Mouse (Mus musculus): ENCODE data around the gene Thrsp.
"Not testable (repeated sequence)": the region's sequence is repeated elsewhere in the genome, so short reads cannot be mapped to it uniquely, and the experiment has no call there.

Thrsp gene

GRCm38 (mm10) chr7:97416906-97417777, at the start of gene Thrsp:
Gene Thrsp (minus strand): TSS chr7:97417730.
- DNase-seq (ENCODE audit: low spot score): peak; percentile 43

GRCm38 (mm10) chr7:97455577-97455976, 38.0 kb upstream of the Thrsp start:
- DNase-seq (ENCODE audit: low spot score): no peak

- DNase-seq (ENCODE audit: low spot score): no peak
Observed at GRCm38 (mm10) chr7:97454795-97455194, 37.3 kb upstream of the Thrsp start.

DNA sequence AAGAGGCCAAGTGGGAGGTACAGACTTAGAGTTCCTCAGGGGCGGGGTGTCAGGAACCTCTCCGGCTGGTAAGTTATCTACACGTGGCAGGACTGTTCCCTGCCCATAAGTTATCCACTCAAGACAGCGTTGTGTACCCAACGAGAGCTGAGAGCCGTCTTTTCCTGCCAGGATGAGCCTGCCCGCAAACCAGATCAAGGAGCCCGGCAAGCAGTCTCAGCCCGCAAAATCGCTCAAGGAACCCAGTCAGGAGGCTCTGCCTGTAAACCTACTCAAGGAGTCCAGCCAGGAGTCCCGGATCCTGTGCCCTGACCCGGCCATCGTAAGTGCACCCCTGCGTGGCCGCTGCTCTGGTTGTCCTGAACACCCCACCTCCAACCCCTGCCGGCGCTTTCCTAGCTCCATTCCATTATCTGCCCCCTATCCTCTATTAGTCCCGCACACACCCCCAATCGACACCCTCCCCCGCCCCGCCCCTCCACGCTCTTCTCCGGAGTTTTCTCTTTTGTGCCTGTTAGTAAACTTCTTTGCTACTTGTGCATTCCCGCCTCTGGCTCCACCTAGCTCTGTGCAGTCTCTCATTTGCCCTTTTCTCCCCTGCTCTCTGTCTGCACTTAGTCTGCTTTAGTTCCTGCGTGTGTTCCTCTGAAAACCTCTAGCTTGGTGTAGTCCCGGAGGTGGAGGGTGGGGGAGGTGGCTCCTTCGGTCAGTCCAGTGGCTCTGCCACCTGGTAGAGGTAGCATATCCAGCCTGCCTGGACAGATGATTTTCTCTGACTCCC, 35.8 kb upstream of the Thrsp start:
- DNase-seq (ENCODE audit: low spot score): peak; percentile 40

GRCm38 (mm10) chr7:97452196-97452595, 34.7 kb upstream of the Thrsp start:
- no peak for DNase-seq (ENCODE audit: low spot score)

DNA sequence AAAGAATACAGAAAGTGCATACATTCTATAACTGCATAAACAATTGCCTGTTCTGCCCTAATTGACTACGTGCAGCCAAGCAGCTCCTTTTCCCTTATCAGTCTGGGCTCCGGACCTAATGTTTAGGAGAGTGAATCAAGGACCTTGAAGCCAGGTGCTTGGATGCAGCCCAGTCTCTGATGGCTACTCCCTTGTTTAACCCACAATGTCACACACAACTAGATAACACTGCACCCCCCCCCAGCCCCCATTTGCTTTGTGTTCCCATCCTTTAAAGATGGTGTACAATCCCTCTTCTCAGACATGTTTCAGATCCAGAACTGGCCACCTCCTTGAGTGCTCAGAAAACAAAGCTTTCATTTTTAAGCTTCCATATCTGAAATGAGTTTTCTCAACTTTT, 33.5 kb upstream of the Thrsp start, which contains the start of gene Kctd14:
Gene Kctd14, plus strand, starts transcription at position 301 of the 400 bp plus-strand sequence.
- not testable (repeated sequence) for DNase-seq (ENCODE audit: low spot score)

GRCm38 (mm10) chr7:97447050-97447531, 29.6 kb upstream of the Thrsp start:
- no peak for DNase-seq (ENCODE audit: low spot score)

GRCm38 (mm10) chr7:97446171-97446925, 28.8 kb upstream of the Thrsp start:
- peak; percentile 88 for DNase-seq (ENCODE audit: low spot score)

DNA sequence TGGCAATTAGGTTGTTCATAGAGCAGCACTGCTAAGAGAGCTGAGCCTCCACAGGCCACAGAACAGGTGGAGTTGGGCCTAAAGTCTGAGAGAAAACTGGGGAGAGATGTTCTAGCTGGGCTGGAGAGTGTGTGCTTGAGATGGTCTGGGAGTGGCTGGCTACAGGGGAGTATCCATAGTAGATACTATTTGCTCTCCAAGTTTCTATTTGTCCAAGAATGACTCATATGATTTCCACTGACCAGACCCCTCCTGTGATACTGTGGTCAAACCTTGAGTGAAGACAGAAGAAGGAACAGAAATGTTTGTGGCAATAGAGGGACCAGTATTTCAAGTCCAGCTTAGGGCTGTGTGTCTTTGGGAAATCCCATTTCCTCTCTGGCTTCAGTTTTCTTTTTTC, 21.5 kb upstream of the Thrsp start:
- DNase-seq (ENCODE audit: low spot score): no peak

GRCm38 (mm10) chr7:97434517-97434916, 17.0 kb upstream of the Thrsp start:
- no peak for DNase-seq (ENCODE audit: low spot score)

DNA sequence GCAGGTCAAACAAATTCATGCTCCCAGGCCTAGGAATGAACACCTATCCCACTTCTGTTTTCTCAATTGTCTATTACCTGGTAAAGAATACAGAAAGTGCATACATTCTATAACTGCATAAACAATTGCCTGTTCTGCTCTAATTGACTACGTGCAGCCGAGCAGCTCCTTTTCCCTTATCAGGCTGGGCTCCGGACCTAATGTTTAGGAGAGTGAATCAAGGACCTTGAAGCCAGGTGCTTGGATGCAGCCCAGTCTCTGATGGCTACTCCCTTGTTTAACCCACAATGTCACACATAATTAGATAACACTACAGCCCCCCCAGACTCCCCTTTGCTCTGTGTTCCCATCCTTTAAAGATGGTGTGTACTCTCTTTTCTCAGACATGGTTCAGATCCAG, 16.0 kb upstream of the Thrsp start:
- DNase-seq (ENCODE audit: low spot score): peak; percentile 29

- peak; percentile 45 for DNase-seq (ENCODE audit: low spot score)
Observed at GRCm38 (mm10) chr7:97429705-97430104, 12.2 kb upstream of the Thrsp start.

DNA sequence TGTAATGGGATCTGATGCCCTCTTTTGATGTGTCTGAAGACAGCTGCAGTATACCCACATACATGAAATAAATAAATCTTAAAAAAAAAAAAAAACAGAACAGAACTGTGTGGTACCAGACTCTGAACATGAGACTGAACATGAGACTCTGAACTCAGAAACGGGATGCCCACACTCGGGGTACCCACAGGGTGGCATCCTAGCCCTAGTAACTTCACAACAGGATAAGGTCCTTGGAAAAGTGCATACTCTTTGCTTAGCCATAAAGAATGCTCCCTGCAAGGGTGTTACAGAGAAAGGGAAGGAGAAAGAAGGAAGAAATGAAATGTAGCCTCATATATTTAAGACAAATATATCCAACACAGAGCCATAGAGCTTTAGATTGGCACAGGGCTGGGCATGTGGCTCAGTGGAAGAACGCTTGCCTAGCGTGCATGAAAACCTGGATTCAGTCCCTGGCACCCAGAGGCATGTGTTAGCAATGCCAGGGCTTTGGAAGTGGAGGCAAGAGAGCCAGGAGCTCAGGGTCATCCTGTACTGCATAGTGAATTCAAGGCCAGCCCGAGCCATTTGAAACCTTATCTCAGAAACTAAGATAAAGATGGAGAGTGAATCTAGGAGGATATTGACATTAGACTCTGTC, 10.4 kb upstream of the Thrsp start:
- peak; percentile 59 for DNase-seq (ENCODE audit: low spot score)

GRCm38 (mm10) chr7:97427296-97427695, 9.8 kb upstream of the Thrsp start:
- no peak for DNase-seq (ENCODE audit: low spot score)

- DNase-seq (ENCODE audit: low spot score): no peak
Observed at GRCm38 (mm10) chr7:97426566-97426965, 9.0 kb upstream of the Thrsp start.

DNA sequence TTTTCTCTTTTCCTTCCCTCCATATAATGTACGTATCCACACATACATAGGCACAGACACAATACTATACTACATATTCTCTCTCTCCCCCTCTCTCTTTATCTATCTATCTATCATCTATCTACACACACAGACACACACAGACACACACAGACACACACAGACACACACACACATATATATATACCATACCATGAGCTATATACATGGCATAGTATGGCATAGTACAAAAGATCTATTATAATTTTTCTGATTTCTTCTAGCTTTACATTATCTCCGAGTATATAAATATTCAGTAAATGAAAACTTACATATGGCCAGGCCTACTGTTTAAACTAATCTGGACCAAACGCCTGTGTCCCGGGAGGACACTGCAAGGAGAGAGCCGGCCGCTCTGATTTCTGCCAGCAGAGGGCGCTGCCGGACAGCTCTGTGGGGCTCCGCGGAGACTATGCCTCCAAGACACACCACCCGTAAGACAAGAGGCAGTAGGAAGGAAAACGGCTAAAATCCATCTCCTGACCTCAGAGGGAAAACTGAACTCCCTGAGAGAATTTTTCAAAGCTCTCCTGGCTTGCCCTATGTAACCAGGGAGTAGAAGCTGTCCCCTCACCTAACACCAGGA, 7.2 kb upstream of the Thrsp start:
- DNase-seq (ENCODE audit: low spot score): peak; percentile 89

DNA sequence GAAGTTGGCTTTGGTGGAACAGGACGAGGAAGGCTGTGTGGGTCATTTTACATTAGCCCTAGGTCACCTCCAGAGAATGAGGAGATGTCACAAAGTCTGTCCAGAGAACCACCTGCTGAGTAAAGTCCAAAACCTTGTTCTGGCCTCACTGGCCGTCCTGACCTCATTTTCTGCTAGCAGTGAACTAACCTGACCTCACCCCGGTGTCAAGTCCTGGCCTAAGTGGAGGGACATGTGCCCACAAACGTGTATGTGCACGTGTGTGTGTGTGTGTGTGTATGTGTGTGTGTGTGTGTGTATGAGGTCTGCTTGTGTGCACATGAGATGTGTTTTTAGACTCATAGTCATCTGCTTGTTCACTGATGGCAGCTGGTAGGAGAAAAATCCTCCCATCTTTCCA, 6.2 kb upstream of the Thrsp start:
- no peak for DNase-seq (ENCODE audit: low spot score)

DNA sequence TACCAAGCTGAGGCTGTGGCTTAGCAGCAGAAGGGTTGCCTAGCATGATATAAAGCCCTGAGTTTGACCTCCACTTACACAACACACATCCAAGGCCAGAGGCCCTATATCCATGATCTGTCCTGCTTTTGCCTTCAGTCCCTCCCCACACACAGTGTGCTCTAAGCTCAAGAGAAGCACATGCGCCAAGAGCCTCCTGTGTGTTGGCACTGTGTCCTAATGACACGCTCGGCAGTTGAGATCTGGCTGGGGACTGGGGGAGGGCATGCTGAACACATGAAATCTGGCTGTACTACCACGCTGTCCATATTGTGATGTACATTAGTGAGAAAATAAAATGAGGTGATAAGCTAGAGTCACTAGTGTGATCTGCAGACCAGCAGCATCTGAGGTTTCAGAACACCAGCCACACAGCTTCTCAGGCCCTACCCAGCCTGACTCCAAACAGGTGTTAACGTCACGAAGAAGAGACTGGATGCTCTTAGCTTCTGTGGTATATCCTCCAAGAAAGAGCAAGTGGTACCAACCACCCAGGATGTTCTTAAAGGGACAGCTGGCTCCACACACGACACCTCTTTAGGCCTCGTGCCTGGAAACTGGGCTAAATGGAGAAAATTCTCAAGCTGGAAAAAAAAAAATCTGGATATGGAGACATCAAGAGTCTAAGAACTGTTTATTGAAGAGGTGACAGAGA, 3.6 kb upstream of the Thrsp start:
- DNase-seq (ENCODE audit: low spot score): no peak

DNA sequence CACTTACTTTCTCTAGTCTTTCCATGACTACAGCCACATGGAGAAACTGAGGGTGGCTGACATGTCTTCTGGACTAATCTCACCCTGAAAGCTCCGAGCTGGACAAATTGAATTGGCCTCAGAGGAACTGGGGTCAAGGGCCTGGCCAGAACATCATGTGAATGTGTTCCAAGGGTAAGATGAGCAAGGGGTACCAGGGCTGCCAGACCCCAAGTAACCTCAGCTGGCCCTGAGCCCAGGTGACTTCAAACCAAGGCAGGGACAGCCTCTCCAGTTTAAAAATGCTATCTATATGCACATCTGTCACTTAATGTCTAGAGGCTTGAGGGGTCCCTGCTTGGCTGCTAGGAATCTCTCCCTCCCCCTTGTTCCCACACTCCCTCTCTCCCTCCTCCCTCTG, 2.9 kb upstream of the Thrsp start:
- no peak for DNase-seq (ENCODE audit: low spot score)

- DNase-seq (ENCODE audit: low spot score): no peak
Observed at GRCm38 (mm10) chr7:97419163-97419562, 1.6 kb upstream of the Thrsp start.

DNA sequence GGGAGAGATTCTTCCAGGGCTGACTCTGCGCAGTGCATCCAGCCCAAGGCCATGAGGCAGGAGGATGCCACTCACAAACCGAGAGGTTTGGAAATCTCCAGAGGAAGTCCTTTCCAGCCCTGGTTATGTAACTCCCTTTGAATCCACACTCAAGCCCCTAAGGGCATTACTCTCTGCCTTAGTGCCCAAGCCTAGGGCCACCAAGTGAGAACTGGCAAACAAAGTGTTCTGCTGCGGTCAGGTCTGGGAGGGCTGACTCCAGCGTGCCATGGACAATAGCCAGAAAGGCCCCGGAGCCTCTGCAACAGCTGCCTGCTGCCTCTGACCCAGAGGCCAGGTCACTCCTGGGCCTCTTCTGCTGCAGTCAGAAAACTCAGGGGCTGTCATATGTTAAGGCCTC, 1.2 kb upstream of the Thrsp start:
- peak; percentile 58 for DNase-seq (ENCODE audit: low spot score)
